ENCODE assay signal across 8 mouse cellular contexts in the genomic region with DNA sequence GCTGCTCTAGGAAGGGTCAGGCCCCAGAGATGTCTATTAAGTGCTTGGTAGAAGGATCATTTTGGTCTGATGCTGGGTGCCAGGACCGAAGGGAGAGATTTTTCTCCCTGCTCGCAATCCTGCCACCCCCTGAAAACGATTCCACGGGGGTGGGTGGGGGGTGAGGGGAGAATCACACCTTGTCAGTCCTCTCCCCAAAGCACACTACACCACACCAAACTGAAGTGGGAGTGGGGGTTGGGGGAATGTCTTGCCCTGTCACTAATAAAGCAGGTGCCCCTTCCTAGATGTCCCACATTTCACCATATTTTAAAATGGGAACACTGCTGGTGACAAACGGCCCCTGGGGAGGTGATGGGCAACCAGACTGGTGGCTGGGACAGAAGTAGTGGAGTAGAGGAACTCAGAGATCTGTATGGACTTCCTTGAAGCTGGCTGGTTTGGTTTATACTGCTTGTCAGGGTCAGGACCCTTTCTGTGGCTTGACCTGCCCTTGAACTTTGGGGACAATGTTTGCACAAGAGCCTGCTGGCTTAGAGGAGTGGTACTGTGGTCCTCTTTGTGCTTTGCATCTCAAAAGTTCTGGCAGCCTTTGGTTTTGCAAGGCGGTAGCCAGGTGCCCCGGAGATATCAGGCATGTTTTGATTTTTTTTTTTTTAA.
A peak's percentile ranks its signal among the peaks of the same experiment; 100 is the strongest.
DNase-seq lines count a peak whose midpoint lies in the region; ATAC-seq lines count a peak whose summit lies in the region.

No protein-coding gene starts in this region.

- H3K4me3 ChIP-seq in megakaryocyte, embryonic 14.5 days (replicated peaks): peak overlapping the region; percentile 92
- H3K4me3 ChIP-seq in hindbrain, embryonic 15.5 days: peak overlapping the region; percentile 60

- WGBS in hindbrain, embryonic 15.5 days: 7% methylated on average over 7 of the region's 7 CpGs

- peaks cover 73% of the 10 kb centered on the region for H3K4me1 ChIP-seq in megakaryocyte, embryonic 14.5 days
- peaks cover 32% of the 10 kb centered on the region for H3K4me1 ChIP-seq in hindbrain, embryonic 15.5 days (replicated peaks)

- peaks cover 5% of the 10 kb centered on the region for H3K36me3 ChIP-seq in megakaryocyte, embryonic 14.5 days (replicated peaks; ENCODE audit: low read length)
- no peaks in the 10 kb centered on the region for H3K36me3 ChIP-seq in hindbrain, embryonic 15.5 days

- intact Hi-C loops in left cerebral cortex, postnatal 14 days (cut with DNase I): loop anchor here (5.0 to 10.0 kb wide), 2 partner anchors 62 to 220 kb away; no protein-coding TSS in a partner anchor

- no peaks in the 10 kb centered on the region for H3K9me3 ChIP-seq in megakaryocyte, embryonic 14.5 days
- H3K9me3 ChIP-seq in hindbrain, embryonic 15.5 days: no peaks in the 10 kb centered on the region

- DNase-seq in embryo, embryonic 9.5 days (ENCODE audit: extremely low spot score): peak; percentile 33
- DNase-seq in lung, postnatal 4 days: peak; percentile 27 to 54
- DNase-seq in frontal cortex, postnatal 25 days (ENCODE audit: low spot score in 2 of 2): no peak
- DNase-seq in left cerebral cortex, postnatal 14 days (ENCODE audit: low spot score in 2 of 2): no peak

- ATAC-seq in megakaryocyte, adult 5-6 weeks (ENCODE audit: poor library complexity, severe bottlenecking): no peak
- ATAC-seq in hindbrain, embryonic 15.5 days (ENCODE audit: low FRiP score, low read depth): peak; percentile 59
- ATAC-seq in CD4-positive, CD25-positive, alpha-beta regulatory T cell, adult 4 months: no peak

- peaks cover 3% of the 10 kb centered on the region for H3K27me3 ChIP-seq in megakaryocyte, embryonic 14.5 days (replicated peaks)
- H3K27me3 ChIP-seq in hindbrain, embryonic 15.5 days: no peaks in the 10 kb centered on the region

- H3K4me2 ChIP-seq in hindbrain, embryonic 15.5 days: peak overlapping the region; percentile 71

- peak overlapping the region; percentile 70 for H3K9ac ChIP-seq in hindbrain, embryonic 15.5 days

- H3K27ac ChIP-seq in hindbrain, embryonic 15.5 days (replicated peaks): peak overlapping the region; percentile 87

Comparison
In these comparisons a context has a peak if more than half of its experiments do, and no peak if none do; other contexts are left out.
1. DNase-seq: peak in embryo, embryonic 9.5 days (single experiment) and lung, postnatal 4 days (2 of 2); none in frontal cortex, postnatal 25 days (0 of 2) and left cerebral cortex, postnatal 14 days (0 of 2).